Mouse (Mus musculus) T-helper 1 cell (primary cell): ENCODE results near the gene Kcnk1.

Source experiments
- in situ Hi-C: fragments of 300-600 bp; cut with MboI, MseI; formaldehyde crosslinking; loops from one replicate; pipeline ENCODE4 v1.15.1; 2025; ENCODE audit warnings: high pct_unique_total_duplicates

Kcnk1 gene

DNA sequence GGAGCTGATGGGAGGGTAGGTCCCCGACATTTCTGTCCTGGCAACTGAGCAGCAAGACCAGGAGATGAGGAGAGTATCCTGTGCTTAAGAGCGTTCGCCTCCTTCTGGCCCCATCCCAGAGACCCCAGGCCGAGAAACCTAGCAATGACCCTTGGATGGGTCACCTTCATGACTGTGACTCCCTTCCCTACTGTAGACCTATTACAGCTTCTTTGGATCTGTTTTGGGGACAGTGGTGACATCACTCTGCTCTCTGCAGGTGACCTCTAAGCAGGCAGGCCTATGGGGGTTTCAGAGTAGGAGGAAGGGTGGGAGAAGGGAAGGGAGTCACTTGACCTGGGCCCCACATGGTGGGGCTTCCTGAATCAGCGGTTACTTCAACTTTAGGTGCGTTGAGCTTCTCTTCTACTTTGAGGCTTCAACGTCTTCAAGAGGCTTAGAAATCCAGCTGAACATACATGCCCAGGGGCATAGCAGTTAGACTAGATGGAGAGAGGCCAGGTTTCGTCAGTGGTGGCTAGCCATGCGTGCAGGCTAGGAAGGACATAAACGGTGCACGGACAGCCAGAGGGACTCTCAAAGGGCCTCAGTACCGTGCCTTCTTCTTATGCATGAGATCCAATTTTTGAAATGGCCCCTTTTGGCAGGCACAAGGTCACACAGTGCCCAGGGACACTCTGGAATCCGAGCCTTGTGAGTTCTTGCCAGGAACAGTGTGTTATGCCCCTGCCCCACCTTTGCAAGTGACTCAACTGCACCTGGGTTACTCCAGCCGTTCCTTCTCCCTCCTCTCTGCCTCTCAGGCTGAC is 1.3 kb downstream of the Kcnk1 start:
- in situ Hi-C loops = no loop called here

DNA sequence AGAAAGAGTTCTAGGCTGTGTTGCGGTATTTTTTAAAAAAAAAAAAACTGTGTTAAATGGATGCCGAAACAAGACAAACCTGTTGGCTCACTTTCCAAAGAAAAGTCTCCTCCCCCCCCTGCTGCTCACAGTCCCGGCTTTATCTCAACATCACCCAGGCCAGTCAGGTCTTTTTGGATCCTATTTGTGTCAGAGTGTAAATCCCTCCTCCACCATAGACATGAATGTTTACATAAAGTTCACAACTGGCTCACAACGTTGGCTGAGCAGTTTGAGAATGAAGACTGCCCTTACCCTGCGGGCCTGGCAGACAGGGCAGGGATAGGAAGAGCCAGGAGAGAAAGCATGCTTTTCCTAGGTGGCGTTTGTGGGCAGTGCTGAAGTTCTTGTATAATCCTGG is 2.0 kb downstream of the Kcnk1 start:
- in situ Hi-C loops = no loop called here

DNA sequence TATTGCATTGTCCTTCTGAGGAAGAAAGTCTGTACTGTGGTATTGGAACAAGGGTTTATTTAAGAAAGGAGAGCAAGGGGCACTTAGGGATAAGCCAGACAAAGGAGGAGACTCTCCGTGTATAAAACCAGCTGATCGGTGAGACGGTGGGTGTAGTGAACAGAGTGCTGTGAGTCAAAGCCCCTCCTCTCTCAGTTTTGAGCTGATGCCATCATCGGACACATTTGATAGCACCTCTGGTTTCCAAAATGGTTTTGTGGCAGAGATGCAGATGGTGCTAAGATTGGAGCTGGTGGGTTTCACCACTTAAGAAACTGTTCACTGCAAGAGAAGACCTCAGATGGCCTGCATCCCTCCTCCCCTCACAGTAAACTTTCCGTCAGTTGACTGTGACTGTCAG is 2.6 kb downstream of the Kcnk1 start:
- in situ Hi-C loops = no loop called here

GRCm38 (mm10) chr8:125999842-126000395 is 4.9 kb downstream of the Kcnk1 start:
- in situ Hi-C loops = no loop called here

DNA sequence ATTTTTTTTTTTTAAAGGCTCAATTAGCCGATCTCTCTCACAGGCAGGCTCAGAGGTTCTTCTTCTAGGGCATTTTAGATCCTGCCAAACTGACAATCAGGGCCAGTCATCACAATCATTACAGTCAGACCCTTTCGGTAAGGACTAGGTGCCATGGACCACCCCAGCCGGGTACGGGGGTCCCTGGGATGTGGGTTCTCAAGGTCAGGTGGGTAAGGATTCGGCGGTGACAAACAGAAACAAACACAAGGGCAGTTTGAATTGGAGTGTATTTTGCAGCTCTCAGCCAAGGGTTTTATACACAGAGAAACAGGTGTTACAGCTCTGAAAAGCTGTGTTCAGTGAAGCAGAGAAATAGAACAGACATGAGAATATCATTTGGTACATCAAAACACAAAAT is 8.6 kb downstream of the Kcnk1 start:
- in situ Hi-C loops = no loop called here

- in situ Hi-C loops = no loop called here
Observed at GRCm38 (mm10) chr8:126004953-126005352, 10.0 kb downstream of the Kcnk1 start.

DNA sequence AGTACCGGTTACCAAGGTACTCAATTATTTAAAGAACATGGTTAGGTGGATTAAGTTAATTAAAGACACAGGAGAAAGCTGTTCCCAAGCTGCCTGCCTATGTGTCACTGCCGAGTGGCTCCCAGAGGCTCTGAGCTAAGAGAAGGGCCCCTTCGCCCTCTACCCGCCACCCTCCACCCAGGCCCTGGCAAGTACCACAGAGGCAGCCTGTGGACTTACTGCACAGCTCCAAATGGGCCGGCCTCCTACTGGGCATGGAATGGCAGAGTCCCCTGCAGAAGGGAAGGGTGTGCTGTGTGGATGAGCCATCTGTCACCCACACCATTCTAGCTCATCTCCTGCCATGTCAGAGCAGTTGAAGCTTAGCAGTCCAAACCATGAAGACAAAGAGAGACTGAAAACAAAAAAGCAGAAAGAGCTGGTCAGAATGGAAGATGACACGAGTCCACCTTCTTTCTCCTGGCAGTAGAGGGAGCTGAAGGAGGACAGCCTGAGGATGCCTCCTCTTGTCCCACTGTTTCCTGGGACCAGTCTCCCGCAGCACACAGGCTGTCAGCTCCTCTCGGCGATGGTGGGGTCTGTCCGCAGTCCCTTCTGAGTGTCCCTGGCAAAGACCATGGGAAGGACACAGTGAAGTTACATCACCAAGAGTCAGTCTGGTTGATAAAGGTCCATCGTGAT is 11.5 kb downstream of the Kcnk1 start:
- in situ Hi-C loops = no loop called here

DNA sequence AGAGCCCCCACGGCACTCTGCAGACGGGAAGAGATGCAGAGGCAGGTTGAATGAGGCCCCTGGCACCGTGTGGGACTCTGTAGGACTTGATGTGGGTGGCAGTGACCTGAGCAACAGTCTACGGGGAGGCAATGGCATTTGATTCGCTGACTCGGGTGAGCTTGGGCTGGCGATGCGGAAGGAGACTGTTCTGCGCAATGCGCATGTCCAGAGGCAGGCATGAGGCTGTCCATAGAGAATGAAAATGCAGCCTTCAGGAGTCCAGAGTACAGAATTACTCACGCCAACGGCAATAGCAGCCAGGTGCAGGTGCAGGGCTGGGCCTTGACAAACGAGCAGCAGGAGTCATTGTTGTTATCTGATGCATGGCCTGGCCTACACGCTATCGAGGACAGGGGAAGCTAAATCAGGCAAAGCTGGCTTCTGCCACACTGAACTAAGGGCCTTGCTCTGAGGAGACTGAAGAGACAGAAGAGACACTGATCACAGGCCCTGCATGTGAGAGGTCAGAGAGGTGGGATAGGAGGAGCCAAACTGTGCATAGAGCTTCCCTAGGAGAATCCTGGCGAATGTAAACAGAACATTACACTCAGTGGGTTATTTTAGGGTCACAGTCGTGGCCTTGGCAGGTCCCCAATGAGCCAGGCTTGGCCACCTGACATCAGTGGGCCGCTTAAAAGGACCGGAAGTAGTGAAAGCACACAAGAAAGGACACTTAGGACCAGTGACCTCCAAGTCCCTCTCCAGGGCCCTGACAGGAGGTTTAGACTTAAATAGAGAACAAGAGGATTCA is 12.8 kb downstream of the Kcnk1 start:
- in situ Hi-C loops = no loop called here

- in situ Hi-C loops = no loop called here
Observed at GRCm38 (mm10) chr8:126008945-126009344, 14.0 kb downstream of the Kcnk1 start.

DNA sequence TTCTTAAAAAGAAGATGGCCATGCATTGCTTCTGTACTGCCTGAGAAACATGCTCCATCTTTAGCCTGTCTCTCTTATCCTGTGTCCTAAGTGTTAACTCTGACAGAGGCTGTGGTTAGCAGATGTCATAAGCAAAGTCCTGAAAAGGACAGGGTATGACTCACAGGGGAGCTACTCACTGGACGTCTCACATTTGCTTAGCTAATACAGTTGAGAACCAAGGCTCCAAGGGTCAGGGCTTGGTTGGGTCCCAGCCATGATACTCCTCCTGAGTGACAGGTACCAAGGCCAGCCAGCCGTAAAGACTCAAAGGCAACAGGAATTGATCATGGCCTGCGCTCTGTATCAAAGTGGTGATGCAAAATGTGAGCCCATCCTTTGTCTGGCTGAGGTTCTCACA is 15.9 kb downstream of the Kcnk1 start:
- in situ Hi-C loops = no loop called here

- in situ Hi-C loops = no loop called here
Observed at GRCm38 (mm10) chr8:126012334-126012733, 17.4 kb downstream of the Kcnk1 start.

- in situ Hi-C loops = no loop called here
Observed at GRCm38 (mm10) chr8:126013646-126014045, 18.7 kb downstream of the Kcnk1 start.

- in situ Hi-C loops = no loop called here
Observed at GRCm38 (mm10) chr8:126021932-126022331, 27.0 kb downstream of the Kcnk1 start.

DNA sequence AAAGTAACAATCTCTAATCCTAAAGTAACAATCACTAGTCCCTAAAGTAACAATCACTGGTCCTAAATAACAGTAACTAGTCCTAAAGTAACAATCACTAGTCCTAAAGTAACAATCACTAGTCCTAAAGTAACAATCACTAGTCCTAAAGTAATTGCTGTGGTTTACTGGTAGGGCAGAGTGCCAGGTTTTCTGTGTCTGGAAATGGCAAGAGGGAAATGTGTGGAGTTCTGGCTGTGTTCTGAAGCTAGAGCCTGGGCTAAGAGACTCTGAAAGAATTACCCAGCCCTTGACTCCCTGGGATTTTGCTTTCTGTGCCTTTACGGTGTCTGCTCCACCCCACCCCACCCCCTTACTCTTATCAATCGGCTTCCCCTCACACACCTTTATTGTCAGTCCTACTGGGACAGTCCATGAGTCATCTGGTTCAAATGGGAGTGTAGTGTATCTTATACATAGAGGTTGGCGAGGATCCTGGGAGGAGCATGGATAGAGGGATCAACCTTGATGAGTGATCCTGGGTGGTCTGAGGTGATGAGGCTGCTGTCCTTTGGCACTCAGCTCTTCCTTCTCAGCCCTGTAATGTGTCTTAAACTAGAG is 28.8 kb downstream of the Kcnk1 start:
- in situ Hi-C loops = no loop called here

DNA sequence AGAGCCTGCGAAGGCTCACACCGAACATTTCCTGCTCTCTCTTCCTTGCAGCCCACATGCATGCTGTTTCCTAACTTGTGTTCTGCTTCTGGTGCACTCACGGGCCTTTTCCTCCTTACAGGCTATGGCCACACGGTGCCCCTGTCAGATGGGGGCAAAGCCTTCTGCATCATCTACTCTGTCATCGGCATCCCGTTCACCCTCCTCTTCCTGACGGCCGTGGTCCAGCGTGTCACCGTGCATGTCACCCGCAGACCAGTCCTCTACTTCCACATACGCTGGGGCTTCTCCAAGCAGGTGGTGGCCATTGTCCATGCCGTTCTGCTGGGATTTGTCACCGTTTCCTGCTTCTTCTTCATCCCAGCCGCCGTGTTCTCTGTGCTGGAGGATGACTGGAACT is 29.9 kb downstream of the Kcnk1 start:
- in situ Hi-C loops = no loop called here

DNA sequence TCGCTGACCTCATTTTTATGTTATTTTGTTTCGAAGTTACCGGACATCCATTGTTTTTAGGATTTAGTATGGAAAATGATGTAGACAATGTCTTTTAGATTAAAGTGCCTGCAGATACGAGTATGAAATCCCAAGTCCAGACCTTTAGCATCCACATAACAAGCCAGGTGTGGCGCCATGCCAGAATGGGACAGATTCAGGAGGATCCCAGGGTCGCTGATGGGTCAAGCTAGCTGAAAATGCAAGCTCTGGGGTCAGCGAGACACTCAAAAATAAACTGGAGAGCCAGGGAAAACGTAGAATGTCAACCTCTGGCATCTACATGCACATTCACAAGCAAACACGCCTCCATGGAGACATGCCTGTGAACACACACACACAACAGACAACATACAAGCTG is 31.2 kb downstream of the Kcnk1 start:
- in situ Hi-C loops = no loop called here

DNA sequence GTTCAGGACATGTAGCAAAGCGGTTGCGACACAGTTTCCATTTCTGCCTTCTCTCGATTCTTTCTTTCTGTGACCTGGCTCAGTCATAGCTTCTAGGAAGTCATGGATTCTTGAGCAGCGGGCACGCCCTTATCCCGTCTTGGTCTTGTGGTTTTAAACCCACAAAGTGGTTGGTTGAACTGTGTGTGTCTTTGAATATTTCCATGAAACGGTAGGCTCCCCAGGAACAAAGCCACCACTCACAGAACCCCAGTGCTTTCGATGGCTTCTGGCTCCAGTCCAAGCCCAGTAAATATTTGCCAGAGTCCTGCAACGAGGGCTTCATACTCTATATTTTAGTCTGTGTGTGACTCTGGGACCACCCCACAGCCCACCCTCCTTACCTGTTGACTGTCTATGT is 31.6 kb downstream of the Kcnk1 start:
- in situ Hi-C loops = no loop called here

DNA sequence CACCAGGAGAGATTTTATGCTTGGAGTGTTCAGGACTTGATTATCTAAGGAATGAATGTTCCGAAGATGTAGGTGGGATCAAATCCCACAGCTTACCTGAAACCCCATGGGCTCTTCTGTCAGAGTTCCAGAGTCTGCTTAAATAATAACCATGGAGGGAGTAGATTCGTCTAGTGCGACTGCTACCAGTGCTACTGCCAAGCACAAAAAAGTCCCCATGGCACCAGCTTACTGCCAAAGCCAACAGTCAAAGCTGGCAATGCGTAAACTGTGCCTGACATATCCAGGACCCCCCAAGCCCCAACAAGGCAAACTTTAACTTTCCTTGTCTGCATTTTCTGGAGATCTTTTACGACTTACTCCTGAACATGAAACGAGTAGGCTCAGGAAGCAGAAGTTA is 32.5 kb downstream of the Kcnk1 start:
- in situ Hi-C loops = no loop called here

DNA sequence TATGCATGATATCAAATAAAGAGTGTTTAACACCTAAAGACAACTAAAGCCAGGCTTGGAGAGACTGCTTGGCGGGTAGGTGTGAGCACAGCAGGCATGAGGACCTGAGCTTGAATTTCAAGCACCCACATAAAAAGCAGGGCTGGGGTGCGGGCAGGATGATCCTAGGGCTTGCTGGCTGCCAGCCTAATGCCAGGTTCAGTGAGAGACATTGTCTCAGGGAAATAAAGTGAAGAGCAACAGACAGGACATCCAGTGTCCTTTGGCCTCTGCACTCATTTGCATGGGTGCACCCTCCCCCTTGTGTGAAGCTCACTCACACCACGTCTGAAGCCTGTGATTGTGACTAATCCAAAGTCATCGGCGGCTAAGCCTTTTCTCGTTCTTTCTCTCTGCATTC is 34.0 kb downstream of the Kcnk1 start:
- in situ Hi-C loops = no loop called here

GRCm38 (mm10) chr8:126032776-126033175 is 37.8 kb downstream of the Kcnk1 start:
- in situ Hi-C loops = no loop called here

DNA sequence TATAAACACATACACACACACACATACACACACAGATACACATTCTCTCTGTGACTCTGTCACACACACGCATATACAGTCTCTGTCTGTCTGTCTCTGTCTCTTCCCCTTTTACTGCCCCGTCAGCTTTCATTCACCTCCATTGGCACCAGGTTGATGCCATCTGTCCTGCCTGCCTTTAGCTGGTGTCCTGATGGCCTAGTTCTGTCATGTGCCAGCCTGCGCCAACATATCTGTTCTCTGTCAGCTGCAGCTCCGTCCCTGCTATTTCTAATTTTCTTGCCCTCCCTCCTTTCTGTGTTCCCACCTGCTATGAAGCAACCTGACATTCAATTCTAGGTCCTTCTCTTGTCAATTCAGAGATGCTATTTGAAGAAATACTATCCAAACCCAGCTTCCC is 40.1 kb downstream of the Kcnk1 start:
- in situ Hi-C loops = no loop called here

DNA sequence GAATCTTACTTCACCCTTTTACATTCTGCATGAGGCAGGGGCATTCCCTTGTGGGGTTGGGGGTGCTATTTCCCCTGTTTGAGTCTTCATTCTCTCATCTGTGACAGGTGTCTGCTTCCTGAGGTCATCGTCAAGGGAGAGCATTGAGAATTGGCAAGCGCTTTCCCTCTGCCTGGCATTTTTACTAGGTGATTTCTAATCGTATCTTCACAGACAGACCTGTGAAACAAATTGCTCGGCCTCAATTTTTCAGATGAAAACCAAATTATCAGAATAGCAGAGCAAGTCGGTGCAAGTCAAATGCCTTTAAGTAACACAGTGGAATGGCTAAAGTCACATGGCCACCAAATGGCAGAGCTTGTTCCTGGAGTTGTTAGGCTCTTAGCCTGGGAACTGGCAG is 41.4 kb downstream of the Kcnk1 start:
- in situ Hi-C loops = no loop called here
